Mouse (Mus musculus) c-Kit-negative CD71-positive TER-119-positive erythroid progenitor cells, embryonic 14.5 days (primary cell): ENCODE data around the gene Cebpzos.

Experiments
- DNase-seq: peaks from one replicate; pipeline ENCODE4 v3.0.0-alpha.2; 2013; ENCODE audit warnings: low read depth, low spot score

Gene Cebpzos

GRCm38 (mm10) chr17:78916369-78916813 is at the start of gene Cebpzos:
Gene Cebpzos, plus strand, starts transcription at chr17:78916500.
- peak; percentile 79 for DNase-seq

DNA sequence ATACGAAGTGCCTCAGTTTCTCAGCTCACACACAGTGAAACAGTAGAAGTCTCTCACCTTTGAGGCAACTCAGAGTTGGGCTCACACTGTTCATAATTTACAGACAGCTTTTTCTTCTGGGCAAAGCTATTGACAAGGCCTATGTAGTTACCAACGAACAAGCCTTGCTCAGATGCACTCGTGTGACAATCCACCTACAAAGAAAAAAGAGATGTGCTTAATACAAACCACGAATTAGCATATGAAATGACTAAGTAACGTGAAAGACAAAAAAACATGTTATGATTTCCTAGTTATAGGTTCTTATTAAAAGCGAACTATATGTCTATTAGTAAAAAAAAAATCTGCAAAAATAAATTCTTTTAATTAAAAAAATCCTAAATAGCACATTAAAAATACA is 42.4 kb upstream of the Cebpzos start:
- no peak for DNase-seq

DNA sequence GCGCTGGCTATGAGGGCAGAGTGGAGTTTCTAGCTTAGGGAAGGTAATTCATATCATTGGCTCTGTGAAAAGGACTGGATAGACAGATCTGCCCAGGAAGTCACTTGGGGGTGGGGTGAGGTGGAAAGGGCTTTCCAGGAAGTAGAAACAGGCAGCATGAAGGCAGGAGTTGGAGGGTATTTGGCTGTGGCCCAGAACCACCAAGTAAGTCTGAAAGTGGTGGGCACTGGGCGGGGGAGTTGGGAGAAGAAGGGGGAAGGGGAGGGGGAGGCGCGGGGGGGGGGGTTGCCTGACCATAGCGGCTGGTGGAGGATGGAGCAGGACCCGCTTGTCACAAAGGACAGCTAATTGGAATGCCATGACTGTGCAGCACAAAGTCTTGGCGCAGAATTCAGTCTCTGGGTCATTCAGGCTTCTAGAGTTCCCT is 34.4 kb upstream of the Cebpzos start:
- no peak for DNase-seq

DNA sequence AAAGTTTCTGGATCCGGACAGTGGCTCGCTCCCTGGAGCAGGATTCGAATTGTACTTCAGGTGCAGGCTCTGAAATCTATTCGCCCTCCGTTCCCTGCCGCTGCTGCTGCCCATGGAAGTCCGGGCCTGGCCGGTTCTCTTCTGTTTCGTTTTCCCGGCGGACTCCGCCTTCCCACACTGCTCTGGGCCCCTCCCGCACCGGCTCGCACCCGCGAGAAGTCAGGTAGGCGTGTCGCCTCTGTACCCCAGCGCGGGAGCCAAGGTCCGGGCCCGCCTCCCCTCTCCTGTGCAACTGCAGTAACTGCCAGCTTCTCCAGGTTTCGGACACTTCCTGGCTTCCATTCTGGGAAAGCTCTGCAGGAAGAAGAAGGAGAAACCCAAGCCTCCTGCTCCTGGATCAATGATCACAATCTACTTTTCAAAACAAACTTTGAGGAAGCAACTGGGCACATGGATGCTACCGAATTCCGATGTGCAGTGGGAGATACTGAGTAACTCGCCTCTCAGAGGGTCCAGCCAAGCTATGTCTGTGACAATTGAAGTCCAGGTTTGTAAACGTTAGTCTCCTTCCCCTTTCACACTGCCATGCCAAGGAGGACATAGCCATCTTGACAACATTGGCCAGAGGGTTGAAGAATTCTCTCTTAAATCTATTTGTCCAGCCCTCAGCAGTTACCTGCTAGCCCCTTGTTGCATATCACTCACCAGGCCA is 33.7 kb upstream of the Cebpzos start, which contains the start of gene Eif2ak2:
Gene Eif2ak2 (minus strand): TSS at position 173 of the 712 bp plus-strand sequence.
- peak; percentile 59 for DNase-seq

- DNase-seq: no peak
Observed at GRCm38 (mm10) chr17:78883291-78883690, 33.0 kb upstream of the Cebpzos start.

GRCm38 (mm10) chr17:78885286-78886065 is 30.8 kb upstream of the Cebpzos start:
- DNase-seq: no peak

DNA sequence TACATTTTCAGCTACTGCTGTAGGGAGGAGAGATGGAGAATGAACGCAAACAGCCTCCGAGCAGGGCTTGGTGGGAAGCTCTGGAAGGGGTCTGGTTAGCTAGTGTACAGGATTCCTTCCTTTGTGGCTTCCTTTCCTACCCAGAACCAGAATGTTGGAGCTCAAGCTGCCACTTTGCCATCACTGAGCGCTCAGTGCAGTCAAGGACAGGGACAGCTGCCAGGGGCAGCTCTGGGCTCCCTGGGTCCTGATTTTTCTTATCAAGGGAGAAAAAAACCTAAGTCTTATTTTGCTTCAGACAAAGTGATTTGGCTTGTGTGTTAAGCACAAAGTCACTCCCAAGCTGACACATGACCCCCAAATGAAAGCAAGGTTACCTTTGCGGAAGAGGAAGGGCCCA is 27.7 kb upstream of the Cebpzos start:
- DNase-seq: no peak

DNA sequence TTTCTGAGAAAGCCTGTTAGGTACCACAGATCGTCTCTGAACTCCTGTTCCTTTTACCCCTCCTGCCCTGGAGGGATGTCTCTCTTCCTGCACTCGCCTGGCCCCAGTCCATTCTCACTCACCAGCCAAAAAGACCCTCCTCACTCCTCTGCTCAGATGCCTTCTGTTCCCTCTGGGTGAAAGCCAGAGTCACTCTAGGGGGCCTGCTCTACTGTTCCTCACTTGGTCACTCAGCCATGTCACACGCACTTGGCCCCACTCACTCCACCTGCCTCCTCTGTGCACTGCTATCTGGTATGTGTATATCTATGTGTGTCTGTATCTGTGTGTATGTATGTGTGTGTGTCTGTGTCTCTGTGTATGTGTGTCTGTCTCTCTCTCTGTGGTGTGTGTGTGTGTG is 27.1 kb upstream of the Cebpzos start:
- DNase-seq: no peak

DNA sequence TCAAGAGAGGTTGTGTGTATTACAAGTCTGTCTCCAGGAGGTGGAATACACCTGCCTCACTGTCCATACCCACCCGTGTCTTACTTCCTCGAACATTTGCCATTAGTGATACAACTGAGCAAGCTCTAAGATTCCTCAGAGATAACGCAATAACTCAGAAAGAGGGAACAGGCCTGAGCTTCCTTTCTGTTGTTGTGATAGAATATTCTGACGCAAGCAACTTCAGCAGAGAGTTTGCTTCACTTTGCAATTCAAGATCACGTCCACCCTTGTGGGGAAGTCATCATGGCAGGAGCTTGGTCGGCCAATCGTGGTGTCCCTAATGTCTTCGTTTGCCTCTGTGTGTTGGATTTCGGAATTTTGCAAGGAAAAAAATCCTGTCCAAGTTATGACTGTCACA is 25.3 kb upstream of the Cebpzos start:
- no peak for DNase-seq

GRCm38 (mm10) chr17:78894991-78895390 is 21.3 kb upstream of the Cebpzos start:
- DNase-seq: no peak

DNA sequence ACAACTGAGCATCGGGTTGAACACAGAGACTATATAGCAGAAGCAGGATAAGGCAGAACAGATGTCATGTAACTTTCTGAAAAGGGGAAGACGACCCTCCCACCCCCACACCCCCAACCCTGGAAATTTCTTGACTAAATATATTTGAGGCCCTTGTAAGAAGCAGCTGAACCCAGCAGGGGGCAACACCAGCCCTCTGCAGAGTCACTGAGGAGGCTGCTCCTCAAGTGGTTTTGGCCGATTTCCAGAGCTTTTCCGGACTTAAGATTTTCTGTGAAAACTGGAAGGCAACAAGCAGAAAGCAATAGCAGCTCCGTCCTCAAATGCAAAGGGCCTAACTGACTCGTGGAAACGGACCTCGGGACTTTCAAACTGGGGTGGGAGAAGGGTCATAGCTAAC is 20.9 kb upstream of the Cebpzos start:
- no peak for DNase-seq

GRCm38 (mm10) chr17:78903158-78903557 is 13.1 kb upstream of the Cebpzos start:
- DNase-seq: no peak

- DNase-seq: no peak
Observed at GRCm38 (mm10) chr17:78906892-78907291, 9.4 kb upstream of the Cebpzos start, which contains the start of gene Sult6b1. Gene Sult6b1, minus strand, starts transcription at chr17:78906992.

DNA sequence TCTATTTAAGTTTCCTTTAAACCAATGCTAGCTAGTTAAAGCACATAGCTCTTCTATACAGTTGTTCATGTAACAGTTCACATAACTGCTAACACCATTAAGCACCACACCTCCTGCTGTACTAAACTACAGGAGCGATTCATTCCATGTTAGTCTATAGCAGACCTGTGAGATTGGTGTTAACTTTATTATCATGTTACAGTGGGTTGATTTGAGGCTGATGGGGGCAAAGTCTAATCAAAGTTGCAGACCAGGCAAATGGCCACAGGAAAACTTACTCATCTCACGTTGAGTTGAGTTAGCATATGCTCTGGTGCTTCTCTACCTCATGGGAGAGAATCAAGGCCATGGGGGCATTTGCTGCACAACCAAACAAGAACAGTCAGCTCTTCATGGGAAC is 6.9 kb upstream of the Cebpzos start:
- no peak for DNase-seq

DNA sequence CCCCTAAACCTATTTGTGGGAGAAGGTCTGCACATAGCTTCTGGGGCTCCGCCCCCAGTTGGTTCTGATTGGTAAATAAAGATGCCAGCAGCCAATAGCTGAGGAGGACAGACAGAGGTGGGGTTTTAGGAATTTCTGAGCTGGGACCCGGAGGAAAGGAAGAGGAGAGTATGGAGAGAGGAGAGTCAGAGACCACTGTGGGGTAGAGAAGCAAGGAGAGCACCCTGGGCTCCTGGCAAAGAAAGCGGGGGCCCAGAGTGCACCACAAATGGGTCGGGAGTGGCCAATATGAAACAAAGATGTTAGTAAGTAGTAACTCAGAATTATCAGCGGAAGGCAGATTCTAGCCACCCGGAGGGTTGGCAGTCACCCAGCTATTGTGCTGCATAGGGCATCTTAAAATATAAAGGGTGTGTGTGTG is 3.4 kb upstream of the Cebpzos start:
- DNase-seq: no peak

DNA sequence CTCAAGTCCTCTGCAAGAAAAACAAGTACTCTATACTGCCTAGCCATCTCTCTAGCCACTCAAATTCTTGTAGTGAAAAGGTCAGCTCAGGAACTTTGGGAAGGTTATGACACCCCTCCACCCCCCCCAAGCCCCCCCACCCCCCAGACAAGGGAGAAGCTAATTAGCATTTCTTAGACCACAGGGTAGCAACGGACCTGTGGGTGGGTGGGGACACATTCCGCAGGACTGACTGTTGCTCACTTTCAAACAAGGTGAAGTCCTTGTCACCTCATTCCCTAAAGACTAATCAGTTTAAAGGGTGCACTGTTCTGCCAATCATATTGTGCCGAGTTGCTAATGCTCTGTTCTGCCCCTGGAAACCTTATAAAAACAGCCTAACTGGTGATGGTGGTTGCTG is 2.4 kb upstream of the Cebpzos start:
- no peak for DNase-seq

DNA sequence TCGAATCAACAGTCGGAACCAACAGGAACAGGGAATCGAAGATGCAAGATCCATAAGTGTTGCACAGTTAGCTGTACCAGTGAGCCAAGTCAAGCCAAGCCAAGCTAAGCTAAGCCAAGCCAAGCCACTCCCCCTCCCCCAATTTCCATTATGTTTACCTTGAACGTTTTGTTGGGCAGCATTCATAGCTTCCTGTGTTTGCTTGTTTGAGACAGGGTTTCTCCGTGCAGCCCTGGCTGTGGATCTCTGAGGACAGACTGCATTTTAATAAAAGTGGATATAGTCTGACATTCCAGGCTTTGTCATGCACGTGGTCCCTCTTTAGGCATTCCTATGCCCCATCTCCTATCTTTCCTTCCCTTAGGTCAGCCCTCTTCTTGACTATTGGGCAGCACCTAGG is 528 bp upstream of the Cebpzos start:
- no peak for DNase-seq

DNA sequence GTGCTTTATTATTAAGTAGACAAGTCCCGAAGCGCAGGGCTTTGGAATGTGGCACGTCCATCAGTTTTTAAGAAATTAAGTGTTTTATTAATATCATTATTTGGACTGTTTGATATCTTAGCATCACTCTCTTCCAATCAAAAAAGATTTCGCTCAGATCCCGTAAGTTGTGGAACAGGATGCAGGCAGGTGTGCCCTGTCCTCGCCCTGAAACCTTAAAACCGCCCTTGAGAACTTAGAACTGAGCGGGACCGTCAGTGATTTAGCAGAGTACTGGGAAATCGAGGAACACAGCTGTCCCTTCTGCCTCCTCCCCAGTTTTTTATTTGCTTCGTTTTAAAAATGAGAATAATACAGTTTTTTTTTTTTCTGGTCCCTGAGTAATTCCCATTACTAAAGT is 599 bp downstream of the Cebpzos start:
- DNase-seq: no peak

DNA sequence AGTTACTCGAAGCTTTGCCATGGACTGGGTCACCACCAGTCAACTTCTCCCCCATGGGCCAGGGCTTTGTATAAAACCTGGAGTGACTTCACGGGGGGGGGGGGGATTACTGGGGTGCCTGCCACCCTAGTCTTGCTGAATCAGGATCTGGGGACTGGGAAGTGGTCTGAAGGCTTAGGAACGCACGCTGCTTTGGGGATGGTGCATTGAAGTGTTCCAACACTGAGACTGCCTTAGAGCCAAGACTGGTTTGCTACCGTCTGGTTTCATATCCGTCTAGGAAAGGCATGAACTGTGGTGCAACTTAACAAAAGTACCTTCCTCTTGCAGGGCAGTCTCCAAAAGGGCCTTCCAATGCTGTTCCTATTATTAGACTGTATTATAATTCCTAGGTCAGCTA is 1.4 kb downstream of the Cebpzos start:
- DNase-seq: no peak

- DNase-seq: no peak
Observed at GRCm38 (mm10) chr17:78935857-78936256, 19.6 kb downstream of the Cebpzos start.

DNA sequence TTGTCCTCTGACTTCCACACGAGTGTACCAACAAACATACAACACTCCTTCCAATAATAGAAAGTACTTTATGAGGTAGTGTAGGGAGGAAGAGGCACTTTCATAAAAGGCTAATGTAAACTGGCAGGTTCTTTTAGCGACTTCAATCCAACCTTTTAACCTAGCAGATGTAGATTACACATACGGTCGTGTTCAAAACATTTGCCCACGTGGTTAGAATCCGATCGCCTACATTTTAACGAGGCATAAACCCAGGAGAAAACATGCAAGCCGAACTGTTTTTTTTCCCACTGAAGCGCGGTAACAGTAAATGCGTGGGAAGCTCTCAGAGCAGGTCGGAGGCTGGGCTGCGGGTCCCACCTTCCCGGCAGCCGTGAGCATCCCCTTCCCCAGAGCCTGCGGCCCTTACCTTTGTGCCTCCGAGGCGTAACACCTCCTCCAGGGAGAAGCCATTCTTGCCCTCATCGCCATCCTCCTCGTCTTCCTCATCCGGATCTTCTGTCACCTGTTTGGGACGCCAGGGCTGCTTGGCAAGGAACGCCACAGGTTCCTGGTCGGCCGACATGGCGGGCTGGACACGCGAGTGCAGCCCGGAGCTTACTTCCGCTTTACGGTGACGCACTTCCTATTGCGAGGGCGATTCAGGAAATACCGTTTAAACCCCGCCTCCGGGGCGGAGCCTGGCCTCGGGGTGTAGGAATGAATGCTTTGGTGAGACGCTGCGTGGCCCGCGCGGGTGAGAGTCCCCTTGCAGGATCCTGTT is 20.3 kb downstream of the Cebpzos start, which contains the start of the genes Cebpz and Ndufaf7:
Gene Cebpz (minus strand): TSS at position 601 of the 763 bp plus-strand sequence.
Gene Ndufaf7 (plus strand): TSS at position 671 of the 763 bp plus-strand sequence.
- peak; percentile 98 for DNase-seq
